Mouse (Mus musculus): ENCODE results near the gene Ankrd54.
A peak's percentile ranks its signal among the peaks of the same experiment; 100 is the strongest.

The Ankrd54 gene

GRCm38 (mm10) chr15:79062376-79063159 lies at the start of gene Ankrd54:
TSS of gene Ankrd54 (minus strand) at chr15:79062893.
- peak; percentile 96 to 97 for DNase-seq

GRCm38 (mm10) chr15:79111774-79112173 lies 49.1 kb upstream of the Ankrd54 start:
- no peak for DNase-seq

GRCm38 (mm10) chr15:79110528-79110927 lies 47.8 kb upstream of the Ankrd54 start:
- DNase-seq = no peak

GRCm38 (mm10) chr15:79110031-79110430 lies 47.3 kb upstream of the Ankrd54 start:
- no peak for DNase-seq

GRCm38 (mm10) chr15:79109321-79109934 lies 46.7 kb upstream of the Ankrd54 start:
- DNase-seq = no peak

- DNase-seq = peak; percentile 88 to 89
These were observed 46.0 kb upstream of the Ankrd54 start, which contains the start of gene Micall1 for GRCm38 (mm10) chr15:79108421-79109320. TSS of gene Micall1 (plus strand) at chr15:79108898.

- no peak for DNase-seq
These were observed 45.3 kb upstream of the Ankrd54 start for GRCm38 (mm10) chr15:79107966-79108365.

- DNase-seq = no peak
These were observed 43.1 kb upstream of the Ankrd54 start for GRCm38 (mm10) chr15:79105804-79106203.

- no peak for DNase-seq
These were observed 40.6 kb upstream of the Ankrd54 start for GRCm38 (mm10) chr15:79103264-79103663.

- DNase-seq = no peak
These were observed 38.8 kb upstream of the Ankrd54 start for GRCm38 (mm10) chr15:79101531-79101930.

- DNase-seq = no peak
These were observed 37.7 kb upstream of the Ankrd54 start for GRCm38 (mm10) chr15:79100391-79100790.

- DNase-seq = no peak
These were observed 36.8 kb upstream of the Ankrd54 start for GRCm38 (mm10) chr15:79099456-79099855.

GRCm38 (mm10) chr15:79098868-79099267 lies 36.2 kb upstream of the Ankrd54 start:
- no peak for DNase-seq

GRCm38 (mm10) chr15:79098220-79098619 lies 35.5 kb upstream of the Ankrd54 start:
- DNase-seq = no peak

- peak in 1 of 2 experiments; percentile 43 for DNase-seq
These were observed 34.9 kb upstream of the Ankrd54 start for GRCm38 (mm10) chr15:79097611-79098025.

- DNase-seq = no peak
These were observed 34.4 kb upstream of the Ankrd54 start for GRCm38 (mm10) chr15:79097135-79097534.

GRCm38 (mm10) chr15:79096556-79096955 lies 33.9 kb upstream of the Ankrd54 start:
- no peak for DNase-seq

GRCm38 (mm10) chr15:79095483-79095882 lies 32.8 kb upstream of the Ankrd54 start:
- no peak for DNase-seq

GRCm38 (mm10) chr15:79093083-79093839 lies 30.6 kb upstream of the Ankrd54 start:
- peak; percentile 28 to 54 for DNase-seq

GRCm38 (mm10) chr15:79092284-79092683 lies 29.6 kb upstream of the Ankrd54 start:
- DNase-seq = no peak

- DNase-seq = no peak
These were observed 16.9 kb upstream of the Ankrd54 start for GRCm38 (mm10) chr15:79079567-79079966.

GRCm38 (mm10) chr15:79075658-79076365 lies 13.1 kb upstream of the Ankrd54 start:
- DNase-seq = no peak
